In the genomic region with DNA sequence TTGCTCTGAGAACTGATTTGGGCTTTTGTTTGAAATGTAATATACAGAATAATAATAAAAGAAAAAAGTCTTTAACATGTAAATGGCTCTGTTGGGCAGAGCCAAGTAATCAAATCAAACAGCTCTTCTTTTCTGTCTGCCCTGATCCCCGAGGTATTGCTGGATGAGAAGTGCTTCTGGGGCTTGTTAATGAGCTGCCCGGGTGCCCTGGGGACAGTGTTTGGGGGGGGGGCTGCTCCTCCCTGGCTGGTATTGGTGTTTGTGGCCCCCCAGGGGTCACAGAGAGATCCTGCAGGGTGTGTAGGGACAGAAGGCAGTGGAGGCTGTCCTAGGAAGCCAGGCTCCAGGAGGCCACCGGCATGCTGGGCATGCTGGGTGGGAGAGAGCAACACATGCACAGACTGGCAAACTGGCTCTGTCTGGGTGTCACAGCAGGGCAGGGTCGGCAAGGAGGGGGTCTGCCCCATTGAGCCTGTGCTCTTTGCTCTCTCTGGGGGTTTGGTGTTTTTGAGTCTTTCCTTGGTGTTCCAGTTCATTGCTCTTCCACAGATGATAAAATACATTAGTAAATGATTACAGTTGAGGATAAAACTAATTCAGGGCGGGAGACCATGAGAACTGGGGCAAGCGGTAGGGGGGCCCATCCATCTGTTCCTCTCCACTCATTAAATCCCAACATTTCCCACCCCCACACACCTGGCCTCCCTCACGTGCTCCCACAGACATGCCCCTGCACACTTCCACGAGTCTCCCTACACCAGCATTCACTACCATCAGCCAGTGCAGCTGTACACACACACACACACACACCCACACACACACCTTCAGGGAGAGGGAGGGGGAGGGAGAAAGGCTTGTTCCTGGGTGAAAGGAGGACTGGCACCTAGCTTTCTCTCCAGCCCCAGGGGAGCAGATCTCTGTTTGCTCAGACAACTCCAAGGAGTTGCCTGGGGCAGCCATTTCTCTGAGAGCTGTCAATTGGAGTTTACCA, we compare ENCODE assay signal across 8 mouse cellular contexts.
DNase-seq lines count a peak whose midpoint lies in the region; ATAC-seq and TF ChIP-seq lines count a peak whose summit lies in the region.

No protein-coding gene starts in this region.

- no peak overlapping the region for H3K4me3 ChIP-seq in midbrain, embryonic 13.5 days (replicated peaks)
- no peak overlapping the region for H3K4me3 ChIP-seq in liver, postnatal 0 days (ENCODE audit: low read depth, low read length)

- no peaks in the 10 kb centered on the region for H3K36me3 ChIP-seq in midbrain, embryonic 13.5 days
- H3K36me3 ChIP-seq in liver, postnatal 0 days (replicated peaks; ENCODE audit: insufficient read depth, low read length), result no peaks in the 10 kb centered on the region

- H3K27ac ChIP-seq in midbrain, embryonic 13.5 days, result peak overlapping the region; percentile 51
- no peak overlapping the region for H3K27ac ChIP-seq in liver, postnatal 0 days (ENCODE audit: low read depth)

- H3K4me1 ChIP-seq in midbrain, embryonic 13.5 days (replicated peaks), result peaks cover 34% of the 10 kb centered on the region
- no peaks in the 10 kb centered on the region for H3K4me1 ChIP-seq in liver, postnatal 0 days (ENCODE audit: insufficient read depth)

- WGBS in midbrain, embryonic 13.5 days, result 20% methylated on average over 8 of the region's 8 CpGs
- 28% methylated on average over 8 of the region's 8 CpGs for WGBS in liver, postnatal 0 days (ENCODE audit: insufficient replicate concordance)

- peak; percentile 28 to 33 for DNase-seq in cerebellum, postnatal 14 days
- DNase-seq in brain, embryonic 14.5 days (ENCODE audit: low read depth), result peak; percentile 37
- peak; percentile 78 for DNase-seq in kidney, adult 11 months
- DNase-seq in liver, postnatal 0 days, result no peak
- DNase-seq in urinary bladder, postnatal 14 days (ENCODE audit: low spot score), result no peak
- no peak for DNase-seq in Muller cell, postnatal 12 days (ENCODE audit: inconsistent ontology term)

- no peak for TF ChIP-seq EP300 in liver, postnatal 0 days (IDR thresholded peaks at IDR 0.05; ENCODE audit: low read depth)

- H3K9ac ChIP-seq in midbrain, embryonic 13.5 days (replicated peaks), result no peak overlapping the region
- H3K9ac ChIP-seq in liver, postnatal 0 days (replicated peaks), result no peak overlapping the region

- H3K27me3 ChIP-seq in midbrain, embryonic 13.5 days, result 0 out of 2 replicates have a peak, but pooled peaks cover 4% of the 10 kb centered on the region
- H3K27me3 ChIP-seq in liver, postnatal 0 days (ENCODE audit: insufficient read depth, low read length), result no peaks in the 10 kb centered on the region

- no peak for TF ChIP-seq POLR2A in brain, embryonic 14.5 days (IDR thresholded peaks at IDR 0.05; ENCODE audit: borderline replicate concordance, extremely low read depth, insufficient read depth, insufficient read length, poor library complexity, severe bottlenecking)

- no peak overlapping the region for H3K4me2 ChIP-seq in midbrain, embryonic 13.5 days (replicated peaks)
- H3K4me2 ChIP-seq in liver, postnatal 0 days (ENCODE audit: low read depth, low read length), result no peak overlapping the region

- no peak for ATAC-seq in cerebellum, adult (ENCODE audit: insufficient number of reproducible peaks, low FRiP score, low TSS enrichment)
- ATAC-seq in midbrain, embryonic 13.5 days, result peak; percentile 76
- no peak for ATAC-seq in liver, postnatal 0 days

- H3K9me3 ChIP-seq in midbrain, embryonic 13.5 days, result no peaks in the 10 kb centered on the region
- H3K9me3 ChIP-seq in liver, postnatal 0 days (ENCODE audit: low read length), result no peaks in the 10 kb centered on the region

- no peak for TF ChIP-seq CTCF in brain, embryonic 14.5 days (IDR thresholded peaks at IDR 0.05; ENCODE audit: borderline replicate concordance, extremely low read depth, insufficient read depth, insufficient read length)
- TF ChIP-seq CTCF in liver, postnatal 0 days (IDR thresholded peaks at IDR 0.05; ENCODE audit: low read depth), result no peak

Comparison
In these comparisons a context has a peak if more than half of its experiments do, and no peak if none do; other contexts are left out.
1. DNase-seq: peak in cerebellum, postnatal 14 days (2 of 2), brain, embryonic 14.5 days (single experiment) and kidney, adult 11 months (single experiment); none in liver, postnatal 0 days (single experiment), urinary bladder, postnatal 14 days (single experiment) and Muller cell, postnatal 12 days (single experiment).